Mouse (Mus musculus): ENCODE data around the gene Nxpe5.
A peak's percentile ranks its signal among the peaks of the same experiment; 100 is the strongest.

The Nxpe5 gene

GRCm38 (mm10) chr5:138253061-138253460 is 27.4 kb downstream of the Nxpe5 start:
- no peak for DNase-seq (ENCODE audit: low spot score)

GRCm38 (mm10) chr5:138255353-138256093 is 29.8 kb downstream of the Nxpe5 start, which contains the start of gene Lamtor4:
Lamtor4 (plus strand) TSS chr5:138255482.
- DNase-seq (ENCODE audit: low spot score), result peak; percentile 93

- DNase-seq (ENCODE audit: low spot score), result no peak
Measured at GRCm38 (mm10) chr5:138256094-138256467, 30.4 kb downstream of the Nxpe5 start.

GRCm38 (mm10) chr5:138256966-138257584 is 31.4 kb downstream of the Nxpe5 start:
- peak; percentile 57 for DNase-seq (ENCODE audit: low spot score)

GRCm38 (mm10) chr5:138257585-138257978 is 31.9 kb downstream of the Nxpe5 start:
- DNase-seq (ENCODE audit: low spot score), result no peak

- DNase-seq (ENCODE audit: low spot score), result no peak
Measured at GRCm38 (mm10) chr5:138258078-138258477, 32.4 kb downstream of the Nxpe5 start.

- DNase-seq (ENCODE audit: low spot score), result no peak
Measured at GRCm38 (mm10) chr5:138258542-138258941, 32.8 kb downstream of the Nxpe5 start.

- DNase-seq (ENCODE audit: low spot score), result no peak
Measured at GRCm38 (mm10) chr5:138258993-138259392, 33.3 kb downstream of the Nxpe5 start.

- no peak for DNase-seq (ENCODE audit: low spot score)
Measured at GRCm38 (mm10) chr5:138260051-138260450, 34.4 kb downstream of the Nxpe5 start.

GRCm38 (mm10) chr5:138260834-138261233 is 35.1 kb downstream of the Nxpe5 start:
- no peak for DNase-seq (ENCODE audit: low spot score)

- DNase-seq (ENCODE audit: low spot score), result no peak
Measured at GRCm38 (mm10) chr5:138262001-138262400, 36.3 kb downstream of the Nxpe5 start.

- no peak for DNase-seq (ENCODE audit: low spot score)
Measured at GRCm38 (mm10) chr5:138262582-138263240, 37.0 kb downstream of the Nxpe5 start.

- DNase-seq (ENCODE audit: low spot score), result peak; percentile 90
Measured at GRCm38 (mm10) chr5:138263260-138264206, 37.8 kb downstream of the Nxpe5 start, which contains the start of gene BC037034. BC037034 (minus strand) TSS chr5:138264033.

- DNase-seq (ENCODE audit: low spot score), result no peak
Measured at GRCm38 (mm10) chr5:138264207-138264578, 38.5 kb downstream of the Nxpe5 start.

- no peak for DNase-seq (ENCODE audit: low spot score)
Measured at GRCm38 (mm10) chr5:138265712-138266111, 40.0 kb downstream of the Nxpe5 start.

GRCm38 (mm10) chr5:138267114-138267513 is 41.4 kb downstream of the Nxpe5 start:
- DNase-seq (ENCODE audit: low spot score), result no peak

- DNase-seq (ENCODE audit: low spot score), result no peak
Measured at GRCm38 (mm10) chr5:138268980-138269379, 43.3 kb downstream of the Nxpe5 start.

- no peak for DNase-seq (ENCODE audit: low spot score)
Measured at GRCm38 (mm10) chr5:138271232-138271631, 45.5 kb downstream of the Nxpe5 start.

GRCm38 (mm10) chr5:138272409-138272923 is 46.8 kb downstream of the Nxpe5 start, which contains the start of gene Gal3st4:
Gal3st4 (minus strand) TSS chr5:138272840.
- no peak for DNase-seq (ENCODE audit: low spot score)

GRCm38 (mm10) chr5:138274186-138274585 is 48.5 kb downstream of the Nxpe5 start:
- DNase-seq (ENCODE audit: low spot score), result no peak

GRCm38 (mm10) chr5:138275216-138276050 is 49.7 kb downstream of the Nxpe5 start:
- DNase-seq (ENCODE audit: low spot score), result no peak

All from T-cell, adult 2 months (primary cell).